Comparison of ENCODE assay signal across 7 mouse cellular contexts in the genomic region with DNA sequence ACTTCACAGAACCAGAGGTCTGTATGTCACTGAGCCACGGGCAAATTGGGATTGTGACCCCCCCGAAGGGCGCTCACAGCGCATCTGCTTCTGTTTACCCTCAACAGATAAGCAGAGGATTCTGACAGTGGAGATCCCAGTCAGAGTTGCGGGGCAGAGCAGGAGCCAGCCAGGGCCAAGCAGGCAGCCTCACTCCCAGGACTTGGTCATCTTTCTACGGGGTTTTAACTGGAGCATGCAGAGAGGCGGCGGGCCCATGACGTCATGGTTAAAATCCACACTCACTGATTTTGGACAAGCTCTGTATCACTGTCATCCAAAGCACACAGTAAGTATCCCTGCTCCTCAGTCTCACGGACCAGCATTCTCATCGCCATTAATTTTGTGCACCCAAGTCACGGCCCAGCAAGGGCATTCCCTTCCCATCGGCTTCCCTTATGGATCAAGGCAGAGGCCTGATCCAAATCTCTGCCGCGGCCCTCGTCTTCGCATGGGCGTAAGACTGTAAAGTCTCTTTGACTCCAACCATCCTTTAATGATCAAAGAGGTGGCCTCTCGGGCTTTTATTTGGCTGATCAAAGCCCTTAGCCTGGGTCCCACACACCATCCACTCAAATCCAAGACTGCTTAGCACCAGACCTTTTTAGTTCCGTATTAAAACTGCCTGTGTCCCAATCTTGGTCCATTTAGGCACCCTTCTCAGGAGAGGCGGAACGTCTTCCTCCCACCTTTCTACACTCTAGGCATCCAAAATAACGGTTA. TPM values are rescaled to one million over a fixed set of nuclear protein-coding genes. Genes with fewer than 3 reads are reported as not detected.
DNase-seq lines count a peak whose midpoint lies in the region; ATAC-seq lines count a peak whose summit lies in the region.

No protein-coding gene starts in this region.

- peak overlapping the region; percentile 98 for H3K4me2 ChIP-seq in forebrain, embryonic 14.5 days (ENCODE audit: low read length)
- peak overlapping the region; percentile 87 for H3K4me2 ChIP-seq in limb, embryonic 15.5 days

- no peaks in the 10 kb centered on the region for H3K9me3 ChIP-seq in forebrain, embryonic 14.5 days (replicated peaks; ENCODE audit: control insufficient read depth, low read length)
- no peaks in the 10 kb centered on the region for H3K9me3 ChIP-seq in limb, embryonic 15.5 days

- peak overlapping the region; percentile 71 for H3K9ac ChIP-seq in forebrain, embryonic 14.5 days (ENCODE audit: low read length)
- peak overlapping the region; percentile 65; the same call in 1 of the 2 replicates for H3K9ac ChIP-seq in limb, embryonic 15.5 days

- peak overlapping the region; percentile 46 for H3K4me3 ChIP-seq in forebrain, embryonic 14.5 days (ENCODE audit: low read depth, low read length)
- peak overlapping the region; percentile 71 for H3K4me3 ChIP-seq in limb, embryonic 15.5 days

- no peaks in the 10 kb centered on the region for H3K36me3 ChIP-seq in forebrain, embryonic 14.5 days (ENCODE audit: control insufficient read depth, insufficient read depth, low read length)
- peaks cover 4% of the 10 kb centered on the region; the same call in 1 of the 2 replicates for H3K36me3 ChIP-seq in limb, embryonic 15.5 days
- no peaks in the 10 kb centered on the region; the same call in 1 of the 2 replicates for H3K36me3 ChIP-seq in splenic B cell, adult 2 months (ENCODE audit: control insufficient read depth, insufficient read depth, low read length, poor library complexity, severe bottlenecking)

- ATAC-seq in forebrain, embryonic 14.5 days: peak; percentile 21; the same call in 1 of the 2 replicates
- no peak for ATAC-seq in limb, embryonic 15.5 days (ENCODE audit: insufficient number of reproducible peaks, low FRiP score, low TSS enrichment, low read depth)

- peaks cover 11% of the 10 kb centered on the region for H3K4me1 ChIP-seq in forebrain, embryonic 14.5 days (ENCODE audit: control insufficient read depth, insufficient read depth, low read length)
- peaks cover 30% of the 10 kb centered on the region for H3K4me1 ChIP-seq in limb, embryonic 15.5 days

- H3K27ac ChIP-seq in forebrain, embryonic 14.5 days (ENCODE audit: low read depth, low read length): no peak overlapping the region
- H3K27ac ChIP-seq in limb, embryonic 15.5 days: peak overlapping the region; percentile 85; the same call in 1 of the 2 replicates

- WGBS in forebrain, embryonic 14.5 days: 31% methylated on average over 23 of the region's 23 CpGs
- WGBS in limb, embryonic 15.5 days: 29% methylated on average over 23 of the region's 23 CpGs

- H3K27me3 ChIP-seq in forebrain, embryonic 14.5 days (replicated peaks; ENCODE audit: control insufficient read depth, insufficient read depth, low read length): no peaks in the 10 kb centered on the region
- H3K27me3 ChIP-seq in limb, embryonic 15.5 days: no peaks in the 10 kb centered on the region
- no peaks in the 10 kb centered on the region for H3K27me3 ChIP-seq in splenic B cell, adult 2 months (ENCODE audit: control insufficient read depth, insufficient read depth, low read length, poor library complexity, severe bottlenecking)

- DNase-seq in B cell, adult 2 months: peak; percentile 47 to 51
- peak; percentile 52 for DNase-seq in ES-CJ7 (ENCODE audit: low read depth, low spot score)
- DNase-seq in forebrain, embryonic 14.5 days (ENCODE audit: low spot score): peak; percentile 25
- peak; percentile 71 for DNase-seq in splenic B cell, adult 2 months (ENCODE audit: low read depth, low spot score)
- DNase-seq in ovary, adult 18-20 months (ENCODE audit: low spot score): no peak
- no peak for DNase-seq in layer of hippocampus, postnatal 14 days (ENCODE audit: low spot score in 2 of 2)

RNA-seq across cellular contexts. Expression of gene Cmtm7, which starts 1.5 kb away (rescaled TPM):
- 16.5 and 25.6 TPM in 2 replicates for polyA plus RNA-seq in forebrain, embryonic 14.5 days (2014; fragmentation: Nextera tagmentation; extraction: Ambion mirVana)
- 119 and 126 TPM in 2 replicates for polyA plus RNA-seq in limb, embryonic 15.5 days (2015; fragmentation: Nextera tagmentation; extraction: Ambion mirVana)
- 1 to 10 TPM; 7.4 to 8.3 TPM for total RNA-seq in layer of hippocampus, postnatal 14 days (2021)

RNA-seq across cellular contexts. Expression of gene Cmtm6, which starts 49.2 kb away (rescaled TPM):
- polyA plus RNA-seq in forebrain, embryonic 14.5 days (2014; fragmentation: Nextera tagmentation; extraction: Ambion mirVana): 23.9 and 26.1 TPM in 2 replicates
- polyA plus RNA-seq in limb, embryonic 15.5 days (2015; fragmentation: Nextera tagmentation; extraction: Ambion mirVana): 49.5 and 51.5 TPM in 2 replicates
- total RNA-seq in layer of hippocampus, postnatal 14 days (2021): 10 to 100 TPM; 25.9 to 28.1 TPM

Comparison
In these comparisons a context has a peak if more than half of its experiments do, and no peak if none do; other contexts are left out.
1. DNase-seq: peak in B cell, adult 2 months (2 of 2), ES-CJ7 (single experiment), forebrain, embryonic 14.5 days (single experiment) and splenic B cell, adult 2 months (single experiment); none in ovary, adult 18-20 months (single experiment) and layer of hippocampus, postnatal 14 days (0 of 2).